Mouse (Mus musculus) embryonic facial prominence, embryonic 11.5 days (tissue): Measurements from ENCODE around the gene 1500011B03Rik. TPM values are rescaled to one million over a fixed set of nuclear protein-coding genes. Genes with fewer than 3 reads are reported as not detected.

Experiments
- ATAC-seq: fragments of 200-750 bp; cut with Nextera tagmentation; replicated peaks from 2 replicates; pipeline ENCODE4 v1.8.0; 2017; ENCODE audit warnings: low read depth; ENCODE audit not compliant: insufficient number of reproducible peaks, low FRiP score, low TSS enrichment
- DNase-seq: peaks from one replicate; pipeline ENCODE4 v3.0.0-alpha.2; 2015; ENCODE audit warnings: low spot score
- H3K27ac ChIP-seq: fragments of 300-500 bp; sonication (generic); replicated peaks from 2 replicates; pipeline ENCODE4 v1.5.1; 2014; ENCODE audit warnings: mild to moderate bottlenecking, low read depth, low read length, control low read depth
- H3K27me3 ChIP-seq: fragments of 300-500 bp; sonication (generic); 2 replicates; pipeline ENCODE4 v1.6.1; 2014; ENCODE audit warnings: mild to moderate bottlenecking, low read length, moderate library complexity, mixed read lengths; ENCODE audit not compliant: control insufficient read depth, insufficient read depth
- H3K36me3 ChIP-seq: fragments of 300-500 bp; sonication (generic); replicated peaks from 2 replicates; pipeline ENCODE4 v1.6.1; 2014; ENCODE audit warnings: low read depth, mild to moderate bottlenecking, low read length, moderate library complexity, mixed read lengths; ENCODE audit not compliant: control insufficient read depth, insufficient read depth
- H3K4me1 ChIP-seq: fragments of 300-500 bp; sonication (generic); 2 replicates; pipeline ENCODE4 v1.6.1; 2014; ENCODE audit warnings: low read length, mixed read lengths; ENCODE audit not compliant: control insufficient read depth, insufficient read depth
- H3K4me2 ChIP-seq: fragments of 300-500 bp; sonication (generic); 2 replicates; pipeline ENCODE4 v1.6.1; 2014; ENCODE audit warnings: low read depth, mild to moderate bottlenecking, control low read depth, low read length, moderate library complexity
- H3K4me3 ChIP-seq: fragments of 300-500 bp; sonication (generic); 2 replicates; pipeline ENCODE4 v1.5.1; 2014; ENCODE audit warnings: low read depth, low read length, control low read depth
- H3K9ac ChIP-seq: fragments of 300-500 bp; sonication (generic); replicated peaks from 2 replicates; pipeline ENCODE4 v1.6.1; 2014; ENCODE audit warnings: mild to moderate bottlenecking, control low read depth, low read length
- H3K9me3 ChIP-seq: fragments of 300-500 bp; sonication (generic); replicated peaks from 2 replicates; pipeline ENCODE4 v1.6.1; 2016; ENCODE audit warnings: mild to moderate bottlenecking, low read length, inconsistent platforms, mixed read lengths; ENCODE audit not compliant: control insufficient read depth
- WGBS: fragments of 180-500 bp; shearing (Covaris S2); extraction: QIAGEN DNeasy Blood & Tissue Kit; methylation state at CpG from one replicate; pipeline ENCODE4 v1.1.7; 2014; 5-methylcytosine and 5-hydroxymethylcytosine counted together
- polyA plus RNA-seq: library from polyadenylated mRNA; unstranded; fragments of >200 nt; fragmentation: Nextera tagmentation; extraction: Ambion mirVana; gene quantifications from 2 replicates; pipeline ENCODE4 v1.2.1, GENCODE M21; 2014

Gene 1500011B03Rik
- polyA plus RNA-seq, 1 experiment from 2014 or later = 115 TPM

GRCm38 (mm10) chr5:114825978-114826691, 2.9 kb upstream of the 1500011B03Rik start:
- Histone ChIP-seq H3K27me3 (no peaks in the 10 kb centered on the region), H3K27ac (no peak overlapping the region), H3K36me3 (no peaks in the 10 kb centered on the region), H3K9me3 (no peaks in the 10 kb centered on the region), H3K9ac (peak overlapping the region; percentile 58), H3K4me1 (no peaks in the 10 kb centered on the region), H3K4me3 (peak overlapping the region; percentile 32), H3K4me2 (peak overlapping the region; percentile 45)
- ATAC-seq (peak; percentile 74; the same call in 1 of the 2 replicates), DNase-seq (peak; percentile 91)
- WGBS = 10% methylated on average over 26 of the region's 27 CpGs

- Histone ChIP-seq H3K4me1 (no peaks in the 10 kb centered on the region), H3K4me3 (no peak overlapping the region), H3K4me2 (no peak overlapping the region), H3K9ac (no peak overlapping the region), H3K27ac (no peak overlapping the region), H3K27me3 (no peaks in the 10 kb centered on the region), H3K36me3 (no peaks in the 10 kb centered on the region), H3K9me3 (no peaks in the 10 kb centered on the region)
- WGBS = 16% methylated on average over 9 of the region's 9 CpGs
- ATAC-seq (no peak), DNase-seq (peak; percentile 62)
Observed at GRCm38 (mm10) chr5:114824197-114824596, 929 bp upstream of the 1500011B03Rik start.

- DNase-seq (no peak), ATAC-seq (no peak)
- H3K4me1 ChIP-seq = no peaks in the 10 kb centered on the region
- no peak overlapping the region for H3K4me2 ChIP-seq
- H3K27ac ChIP-seq = no peak overlapping the region
- H3K36me3 ChIP-seq = no peaks in the 10 kb centered on the region
- 72% methylated on average over 10 of the region's 11 CpGs for WGBS
- no peak overlapping the region for H3K4me3 ChIP-seq
- H3K27me3 ChIP-seq = no peaks in the 10 kb centered on the region
- no peaks in the 10 kb centered on the region for H3K9me3 ChIP-seq
- no peak overlapping the region for H3K9ac ChIP-seq
Observed at GRCm38 (mm10) chr5:114818124-114818523, 5.1 kb downstream of the 1500011B03Rik start.

- Histone ChIP-seq H3K9me3 (no peaks in the 10 kb centered on the region), H3K4me3 (no peak overlapping the region), H3K36me3 (no peaks in the 10 kb centered on the region), H3K27ac (no peak overlapping the region), H3K27me3 (no peaks in the 10 kb centered on the region), H3K4me2 (no peak overlapping the region), H3K9ac (no peak overlapping the region), H3K4me1 (no peaks in the 10 kb centered on the region)
- WGBS = 67% methylated on average over 6 of the region's 6 CpGs
- no peak for DNase-seq
- ATAC-seq = no peak
Observed at GRCm38 (mm10) chr5:114816599-114816998, 6.7 kb downstream of the 1500011B03Rik start.

GRCm38 (mm10) chr5:114813525-114814181, 9.6 kb downstream of the 1500011B03Rik start:
- under 1% methylated on average over 50 of the region's 50 CpGs for WGBS
- H3K27ac ChIP-seq = peak overlapping the region; percentile 78
- ATAC-seq (peak; percentile 92), DNase-seq (peak; percentile 91)
- H3K9ac ChIP-seq = peak overlapping the region; percentile 92
- H3K4me2 ChIP-seq = peak overlapping the region; percentile 59
- no peaks in the 10 kb centered on the region for H3K4me1 ChIP-seq
- H3K4me3 ChIP-seq = peak overlapping the region; percentile 93
- no peaks in the 10 kb centered on the region for H3K36me3 ChIP-seq
- no peaks in the 10 kb centered on the region for H3K27me3 ChIP-seq
- no peaks in the 10 kb centered on the region for H3K9me3 ChIP-seq

GRCm38 (mm10) chr5:114809826-114810225, 13.4 kb downstream of the 1500011B03Rik start:
- H3K27me3 ChIP-seq = no peaks in the 10 kb centered on the region
- 86% methylated on average over 5 of the region's 5 CpGs for WGBS
- DNase-seq (no peak), ATAC-seq (no peak)
- no peak overlapping the region for H3K4me3 ChIP-seq
- H3K36me3 ChIP-seq = no peaks in the 10 kb centered on the region
- no peak overlapping the region for H3K4me2 ChIP-seq
- no peaks in the 10 kb centered on the region for H3K4me1 ChIP-seq
- no peak overlapping the region for H3K9ac ChIP-seq
- H3K9me3 ChIP-seq = no peaks in the 10 kb centered on the region
- H3K27ac ChIP-seq = no peak overlapping the region

- Histone ChIP-seq H3K27ac (no peak overlapping the region), H3K27me3 (no peaks in the 10 kb centered on the region), H3K4me2 (no peak overlapping the region), H3K9me3 (no peaks in the 10 kb centered on the region), H3K36me3 (no peaks in the 10 kb centered on the region), H3K4me3 (no peak overlapping the region), H3K9ac (no peak overlapping the region), H3K4me1 (no peaks in the 10 kb centered on the region)
- ATAC-seq (no peak), DNase-seq (no peak)
- WGBS = 76% methylated on average over 10 of the region's 10 CpGs
Observed at GRCm38 (mm10) chr5:114809181-114809756, 14.0 kb downstream of the 1500011B03Rik start.

- WGBS = 71% methylated on average over 8 of the region's 8 CpGs
- H3K27me3 ChIP-seq = no peaks in the 10 kb centered on the region
- no peak overlapping the region for H3K4me3 ChIP-seq
- no peaks in the 10 kb centered on the region for H3K9me3 ChIP-seq
- H3K4me1 ChIP-seq = no peaks in the 10 kb centered on the region
- no peak; the same call in 1 of the 2 replicates for ATAC-seq
- H3K4me2 ChIP-seq = no peak overlapping the region
- H3K36me3 ChIP-seq = peaks cover 2% of the 10 kb centered on the region; the same call in 1 of the 2 replicates
- no peak overlapping the region for H3K27ac ChIP-seq
- no peak for DNase-seq
- no peak overlapping the region for H3K9ac ChIP-seq
Observed at GRCm38 (mm10) chr5:114808385-114808784, 14.9 kb downstream of the 1500011B03Rik start.
